Mouse (Mus musculus) C2C12 (cell line): Measurements from ENCODE around the gene Slc6a9.

Source experiments
- CTCF ChIP-seq: IDR thresholded peaks from one replicate; pipeline ENCODE4 v1.5.1; 2011; ENCODE audit not compliant: control insufficient read depth, insufficient read depth, insufficient read length
- FOSL1 ChIP-seq: IDR thresholded peaks from one replicate; pipeline ENCODE4 v1.8.0; 2011; ENCODE audit warnings: mild to moderate bottlenecking, low read length; ENCODE audit not compliant: poor library complexity, insufficient read depth, severe bottlenecking
- MAX ChIP-seq: IDR thresholded peaks from one replicate; pipeline ENCODE4 v1.6.1; 2011; ENCODE audit warnings: mild to moderate bottlenecking, control low read depth
- MYOD1 ChIP-seq: IDR thresholded peaks from one replicate; pipeline ENCODE4 v1.6.1; 2011; ENCODE audit warnings: low read depth; ENCODE audit not compliant: control insufficient read depth, insufficient read length
- MYOG ChIP-seq: IDR thresholded peaks from one replicate; pipeline ENCODE4 v1.6.1; 2011; ENCODE audit not compliant: control insufficient read depth, insufficient read length; ENCODE audit errors: extremely low read depth
- USF1 ChIP-seq: IDR thresholded peaks from one replicate; pipeline ENCODE4 v1.6.1; 2011; ENCODE audit warnings: low read depth, mild to moderate bottlenecking, control low read depth, moderate library complexity

DNA sequence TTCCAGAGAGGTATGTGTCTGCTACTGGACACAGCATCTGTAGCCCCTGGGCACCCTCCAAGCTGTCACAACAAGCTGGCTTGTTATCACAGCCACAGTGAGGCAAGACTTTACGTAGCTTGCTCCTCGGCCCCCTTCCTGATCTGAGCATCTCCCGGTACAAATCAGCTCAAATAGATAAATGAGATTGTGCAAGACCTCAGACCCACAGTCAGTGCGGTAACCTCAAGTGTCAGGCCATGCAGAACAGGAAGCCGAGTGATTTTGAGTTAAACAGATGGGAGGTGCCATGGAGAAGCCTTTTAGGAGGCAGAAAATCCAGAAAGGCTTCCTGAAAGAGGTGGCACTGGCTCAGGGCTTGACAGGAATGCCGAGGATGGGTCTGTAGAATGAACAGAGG, 32.7 kb downstream of the Slc6a9 start:
- TF ChIP-seq MAX, result no peak
- no peak for TF ChIP-seq CTCF
- TF ChIP-seq USF1, result no peak
- no peak for TF ChIP-seq MYOG
- no peak for TF ChIP-seq MYOD1
- TF ChIP-seq FOSL1, result no peak
